Mouse (Mus musculus): ENCODE measurements around the gene Trpm8. TPM values are rescaled to one million over a fixed set of nuclear protein-coding genes. Genes with fewer than 3 reads are reported as not detected.

The Trpm8 gene
- polyA plus RNA-seq, 1 experiment from 2014 or later: not detected

DNA sequence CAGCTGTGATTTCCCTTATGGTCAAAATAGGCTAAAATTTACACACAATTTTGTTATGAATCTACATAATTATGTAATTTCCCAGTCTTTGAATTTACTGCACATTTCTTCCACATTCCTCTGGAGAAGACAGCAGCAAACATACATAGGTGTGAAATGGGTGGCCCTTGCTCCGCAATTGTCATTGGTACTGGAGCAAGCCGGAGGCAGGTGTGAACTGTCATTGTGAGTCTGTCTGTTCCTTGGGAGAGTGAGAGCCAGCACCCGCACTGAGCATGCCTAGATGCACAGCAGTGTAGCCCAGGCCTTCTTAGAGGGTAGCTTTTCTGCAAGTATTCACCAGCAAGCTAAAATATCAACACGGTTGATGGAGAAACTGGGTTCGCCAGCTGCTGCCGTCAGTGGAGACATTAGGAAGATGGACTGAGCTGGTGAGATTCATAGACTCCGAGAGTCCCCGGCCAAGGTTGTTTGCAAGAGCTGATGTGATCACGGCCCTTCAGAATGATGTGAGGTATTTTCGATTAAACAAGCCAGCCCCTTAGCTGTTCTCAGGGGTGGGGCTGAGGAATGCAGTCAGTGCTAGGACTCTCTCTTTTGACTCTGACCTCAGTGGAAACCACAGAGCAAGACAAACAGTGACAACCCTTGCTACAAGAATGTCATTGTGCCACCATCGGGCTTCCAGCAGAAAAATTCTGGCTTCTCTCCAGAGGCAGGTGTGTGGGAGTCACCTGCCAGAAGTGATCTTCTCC is 150.7 kb downstream of the Trpm8 start:
- ATAC-seq (ENCODE audit: low FRiP score, low TSS enrichment): no peak
- no peak overlapping the region for H3K9ac ChIP-seq (ENCODE audit: low read depth, low read length)
- no peak overlapping the region for H3K4me2 ChIP-seq (replicated peaks; ENCODE audit: low read depth, low read length)
- no peaks in the 10 kb centered on the region for H3K27me3 ChIP-seq (ENCODE audit: control insufficient read depth, insufficient read depth, low read length)
- no peak overlapping the region for H3K27ac ChIP-seq (ENCODE audit: low read depth, low read length)
- H3K36me3 ChIP-seq (ENCODE audit: control insufficient read depth, insufficient read depth, low read length): no peaks in the 10 kb centered on the region
- WGBS: 69% methylated on average over 11 of the region's 11 CpGs
- H3K4me3 ChIP-seq (ENCODE audit: low read length): no peak overlapping the region
- H3K4me1 ChIP-seq (ENCODE audit: control insufficient read depth, insufficient read depth, low read length): no peaks in the 10 kb centered on the region
- H3K9me3 ChIP-seq (ENCODE audit: control insufficient read depth, low read length): no peaks in the 10 kb centered on the region

DNA sequence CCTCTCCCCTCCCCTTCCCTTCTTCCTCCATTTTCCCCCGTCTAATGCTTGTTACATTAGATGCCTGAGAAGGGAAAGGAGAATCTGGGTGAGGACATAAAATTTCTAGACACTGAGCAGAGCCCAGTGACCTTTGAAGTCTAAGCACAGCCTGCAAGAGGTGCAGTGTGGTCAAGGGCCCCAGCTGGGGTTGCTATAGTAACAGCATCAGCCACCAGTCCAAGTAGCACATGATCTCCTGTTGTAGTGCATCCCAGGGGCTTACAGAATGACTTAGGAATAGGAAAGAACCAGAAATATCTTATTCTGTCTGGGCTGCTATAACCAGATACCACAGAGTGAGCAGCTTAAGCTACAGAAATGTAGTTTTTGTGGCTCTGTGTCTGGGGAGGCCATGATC is 152.0 kb downstream of the Trpm8 start:
- H3K27ac ChIP-seq (ENCODE audit: low read depth, low read length): no peak overlapping the region
- no peak overlapping the region for H3K4me3 ChIP-seq (ENCODE audit: low read length)
- 44% methylated on average over 1 of the region's 1 CpGs for WGBS
- no peak for ATAC-seq (ENCODE audit: low FRiP score, low TSS enrichment)
- H3K4me1 ChIP-seq (ENCODE audit: control insufficient read depth, insufficient read depth, low read length): no peaks in the 10 kb centered on the region
- no peaks in the 10 kb centered on the region for H3K9me3 ChIP-seq (ENCODE audit: control insufficient read depth, low read length)
- no peak overlapping the region for H3K4me2 ChIP-seq (replicated peaks; ENCODE audit: low read depth, low read length)
- H3K9ac ChIP-seq (ENCODE audit: low read depth, low read length): no peak overlapping the region
- H3K36me3 ChIP-seq (ENCODE audit: control insufficient read depth, insufficient read depth, low read length): no peaks in the 10 kb centered on the region
- no peaks in the 10 kb centered on the region for H3K27me3 ChIP-seq (ENCODE audit: control insufficient read depth, insufficient read depth, low read length)

DNA sequence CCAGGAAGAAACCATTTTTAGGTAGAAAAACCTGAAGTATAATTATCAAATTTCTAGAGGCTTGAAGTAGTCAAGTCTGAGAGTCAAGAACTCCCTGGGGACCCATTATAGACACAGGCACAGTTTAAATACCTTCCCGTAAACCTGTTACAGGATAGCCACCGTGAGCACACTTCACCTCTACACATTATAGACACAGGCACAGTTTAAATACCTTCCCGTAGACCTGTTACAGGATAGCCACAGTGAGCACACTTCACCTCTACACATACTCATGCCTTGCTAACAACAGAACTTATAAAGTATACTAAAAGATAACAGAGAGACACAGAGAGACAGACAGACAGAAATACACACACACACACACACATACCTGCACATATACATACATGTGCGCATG is 153.8 kb downstream of the Trpm8 start:
- 85% methylated on average over 4 of the region's 4 CpGs for WGBS
- Histone ChIP-seq H3K4me3 (ENCODE audit: low read length) (no peak overlapping the region), H3K9ac (ENCODE audit: low read depth, low read length) (no peak overlapping the region), H3K4me2 (replicated peaks; ENCODE audit: low read depth, low read length) (no peak overlapping the region), H3K9me3 (ENCODE audit: control insufficient read depth, low read length) (no peaks in the 10 kb centered on the region), H3K36me3 (ENCODE audit: control insufficient read depth, insufficient read depth, low read length) (no peaks in the 10 kb centered on the region), H3K4me1 (ENCODE audit: control insufficient read depth, insufficient read depth, low read length) (no peaks in the 10 kb centered on the region), H3K27ac (ENCODE audit: low read depth, low read length) (no peak overlapping the region), H3K27me3 (ENCODE audit: control insufficient read depth, insufficient read depth, low read length) (no peaks in the 10 kb centered on the region)
- no peak for ATAC-seq (ENCODE audit: low FRiP score, low TSS enrichment)

DNA sequence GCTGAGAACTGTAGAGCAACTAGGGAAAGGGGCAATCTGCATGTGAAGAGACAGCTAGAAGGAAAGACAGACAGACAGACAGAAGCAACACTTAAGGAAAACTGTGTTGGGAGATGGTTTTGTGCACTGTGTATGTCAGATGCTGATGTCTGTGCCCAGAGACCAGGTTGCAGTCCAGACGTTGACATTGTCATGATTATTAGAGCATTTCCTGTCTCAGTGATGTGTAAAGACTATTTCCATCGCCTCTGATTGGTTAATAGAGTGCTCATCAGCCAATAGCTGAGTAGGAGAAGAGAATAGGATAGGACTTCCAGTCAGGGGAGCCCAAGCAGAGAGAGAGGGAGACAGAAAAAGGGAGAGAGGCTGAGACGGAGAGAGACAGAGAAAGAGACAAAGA is 155.1 kb downstream of the Trpm8 start:
- Histone ChIP-seq H3K27me3 (ENCODE audit: control insufficient read depth, insufficient read depth, low read length) (no peaks in the 10 kb centered on the region), H3K36me3 (ENCODE audit: control insufficient read depth, insufficient read depth, low read length) (no peaks in the 10 kb centered on the region), H3K4me1 (ENCODE audit: control insufficient read depth, insufficient read depth, low read length) (no peaks in the 10 kb centered on the region), H3K9me3 (ENCODE audit: control insufficient read depth, low read length) (no peaks in the 10 kb centered on the region), H3K9ac (ENCODE audit: low read depth, low read length) (no peak overlapping the region), H3K4me3 (ENCODE audit: low read length) (no peak overlapping the region), H3K27ac (ENCODE audit: low read depth, low read length) (no peak overlapping the region), H3K4me2 (replicated peaks; ENCODE audit: low read depth, low read length) (no peak overlapping the region)
- no peak for ATAC-seq (ENCODE audit: low FRiP score, low TSS enrichment)
- 54% methylated on average over 3 of the region's 3 CpGs for WGBS

DNA sequence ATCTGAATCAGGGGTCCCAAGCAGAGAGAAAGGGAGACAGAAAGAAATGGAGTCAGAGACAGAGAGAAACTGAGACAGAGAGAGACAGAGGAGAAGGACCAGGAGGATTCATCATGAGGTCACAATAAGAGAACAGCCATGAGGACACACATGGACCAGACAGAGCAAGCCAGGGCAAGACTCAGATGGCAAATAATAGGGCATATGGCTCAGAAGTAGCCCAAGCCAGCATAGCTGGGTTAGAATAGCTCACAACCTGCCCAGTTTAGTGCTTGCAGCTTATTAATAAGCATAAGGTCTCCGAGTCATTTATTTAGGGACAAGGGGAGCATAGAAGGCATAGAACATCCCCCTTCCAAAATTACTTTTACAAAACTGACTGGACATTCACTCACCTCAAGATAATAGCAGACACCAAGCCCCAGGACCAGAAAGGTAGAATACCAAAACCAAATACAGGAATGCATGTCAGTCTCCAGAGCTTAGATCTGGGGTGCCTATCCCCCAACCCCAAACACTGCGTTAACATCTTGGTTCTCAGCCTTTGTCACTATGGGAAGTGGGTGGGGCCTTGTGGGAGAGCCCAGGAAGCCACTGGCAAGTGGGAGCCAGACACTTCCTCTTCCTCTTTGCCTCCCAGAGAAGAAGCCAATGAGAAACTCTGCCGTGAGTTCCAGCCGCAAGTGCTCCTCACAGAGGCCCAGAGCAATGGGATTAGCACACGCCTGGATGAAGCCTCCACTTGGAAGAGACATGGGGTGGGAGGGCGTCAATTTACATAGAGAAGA is 155.8 kb downstream of the Trpm8 start:
- no peak overlapping the region for H3K4me3 ChIP-seq (ENCODE audit: low read length)
- H3K27ac ChIP-seq (ENCODE audit: low read depth, low read length): no peak overlapping the region
- H3K4me2 ChIP-seq (replicated peaks; ENCODE audit: low read depth, low read length): no peak overlapping the region
- 75% methylated on average over 6 of the region's 6 CpGs for WGBS
- H3K9ac ChIP-seq (ENCODE audit: low read depth, low read length): no peak overlapping the region
- ATAC-seq (ENCODE audit: low FRiP score, low TSS enrichment): no peak
- no peaks in the 10 kb centered on the region for H3K27me3 ChIP-seq (ENCODE audit: control insufficient read depth, insufficient read depth, low read length)
- H3K36me3 ChIP-seq (ENCODE audit: control insufficient read depth, insufficient read depth, low read length): no peaks in the 10 kb centered on the region
- H3K4me1 ChIP-seq (ENCODE audit: control insufficient read depth, insufficient read depth, low read length): no peaks in the 10 kb centered on the region
- H3K9me3 ChIP-seq (ENCODE audit: control insufficient read depth, low read length): no peaks in the 10 kb centered on the region

DNA sequence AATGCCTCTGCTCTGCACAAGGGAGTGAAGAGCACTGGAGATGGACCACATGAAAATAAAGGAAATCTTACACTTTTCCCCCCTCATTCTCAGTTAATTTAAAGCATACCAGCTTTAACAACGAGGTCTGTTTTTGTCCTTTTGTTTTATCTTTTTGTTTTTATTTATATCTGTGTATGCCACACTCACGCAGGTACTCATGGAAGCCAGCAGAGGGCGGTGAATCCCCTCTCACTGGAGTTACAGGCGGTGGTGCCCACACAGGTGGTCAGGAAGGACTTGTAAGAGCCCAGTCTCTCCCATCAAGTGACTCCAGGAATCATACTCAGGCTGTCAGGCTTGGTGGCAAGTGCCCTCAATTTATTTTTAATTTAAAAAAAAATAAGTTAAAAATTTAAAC is 156.6 kb downstream of the Trpm8 start:
- no peak overlapping the region for H3K4me2 ChIP-seq (replicated peaks; ENCODE audit: low read depth, low read length)
- no peaks in the 10 kb centered on the region for H3K36me3 ChIP-seq (ENCODE audit: control insufficient read depth, insufficient read depth, low read length)
- H3K4me1 ChIP-seq (ENCODE audit: control insufficient read depth, insufficient read depth, low read length): no peaks in the 10 kb centered on the region
- no peaks in the 10 kb centered on the region for H3K9me3 ChIP-seq (ENCODE audit: control insufficient read depth, low read length)
- no peaks in the 10 kb centered on the region for H3K27me3 ChIP-seq (ENCODE audit: control insufficient read depth, insufficient read depth, low read length)
- no peak overlapping the region for H3K4me3 ChIP-seq (ENCODE audit: low read length)
- no peak overlapping the region for H3K9ac ChIP-seq (ENCODE audit: low read depth, low read length)
- H3K27ac ChIP-seq (ENCODE audit: low read depth, low read length): no peak overlapping the region
- 68% methylated on average over 4 of the region's 4 CpGs for WGBS
- no peak for ATAC-seq (ENCODE audit: low FRiP score, low TSS enrichment)

DNA sequence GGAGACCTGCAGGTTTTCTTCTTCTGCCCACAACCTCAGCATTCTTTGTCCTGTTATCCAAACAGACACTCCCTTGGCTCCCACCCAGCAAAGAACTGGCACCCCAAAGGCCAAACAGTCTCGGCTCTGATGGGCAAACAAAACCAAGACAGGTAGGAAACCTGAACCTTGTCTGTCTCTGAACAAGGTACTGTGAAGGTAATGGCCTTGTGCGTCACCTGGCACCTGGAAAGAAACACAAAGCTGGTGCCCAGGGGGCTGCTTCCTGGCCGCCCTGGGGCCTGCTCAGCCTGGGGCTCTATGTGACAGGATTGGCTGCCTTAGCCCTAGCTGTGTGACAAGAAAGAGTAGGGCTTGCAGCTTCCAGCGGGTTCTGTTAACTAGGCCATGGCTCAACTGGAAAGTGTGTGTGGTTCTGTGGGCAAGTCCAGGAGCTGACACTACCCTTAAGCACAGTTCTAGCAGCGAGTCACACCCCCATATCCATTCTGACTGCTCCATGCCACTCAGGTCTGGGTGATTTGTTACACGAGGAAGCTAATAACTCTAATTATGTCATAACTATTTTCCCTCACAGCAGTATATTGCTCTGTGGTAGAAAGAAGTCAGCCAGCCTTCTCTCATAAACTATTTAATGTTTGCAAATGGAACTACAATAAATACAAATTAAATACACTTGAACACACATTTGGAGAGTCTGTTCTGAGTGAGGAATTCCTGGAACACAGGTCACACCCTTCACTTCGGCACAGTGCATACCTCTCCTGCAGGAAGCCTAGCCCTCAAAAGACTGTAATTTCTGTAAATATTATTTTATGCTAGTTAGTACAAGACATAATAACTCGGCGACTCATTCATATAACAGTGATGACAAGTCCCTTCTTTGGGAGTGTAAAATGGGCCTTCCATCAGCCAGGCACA is 160.0 kb downstream of the Trpm8 start:
- ATAC-seq (ENCODE audit: low FRiP score, low TSS enrichment): no peak
- 77% methylated on average over 9 of the region's 9 CpGs for WGBS

More for the DNA sequence above, 160.0 kb downstream of the Trpm8 start:
- H3K4me3 ChIP-seq (ENCODE audit: low read length): no peak overlapping the region
- no peaks in the 10 kb centered on the region for H3K4me1 ChIP-seq (ENCODE audit: control insufficient read depth, insufficient read depth, low read length)
- H3K27me3 ChIP-seq (ENCODE audit: control insufficient read depth, insufficient read depth, low read length): no peaks in the 10 kb centered on the region
- H3K9ac ChIP-seq (ENCODE audit: low read depth, low read length): no peak overlapping the region
- H3K9me3 ChIP-seq (ENCODE audit: control insufficient read depth, low read length): no peaks in the 10 kb centered on the region
- no peak overlapping the region for H3K4me2 ChIP-seq (replicated peaks; ENCODE audit: low read depth, low read length)
- H3K36me3 ChIP-seq (ENCODE audit: control insufficient read depth, insufficient read depth, low read length): no peaks in the 10 kb centered on the region
- no peak overlapping the region for H3K27ac ChIP-seq (ENCODE audit: low read depth, low read length)

All from kidney, embryonic 14.5 days (tissue).